Mouse (Mus musculus): ENCODE measurements at regions not wholly inside any gene's neighbourhood (a gene's known extent, or its start where the extent isn't known, plus 50 kb on each side); places are given as distances from the start of the nearest gene placed in this dataset.

DNA sequence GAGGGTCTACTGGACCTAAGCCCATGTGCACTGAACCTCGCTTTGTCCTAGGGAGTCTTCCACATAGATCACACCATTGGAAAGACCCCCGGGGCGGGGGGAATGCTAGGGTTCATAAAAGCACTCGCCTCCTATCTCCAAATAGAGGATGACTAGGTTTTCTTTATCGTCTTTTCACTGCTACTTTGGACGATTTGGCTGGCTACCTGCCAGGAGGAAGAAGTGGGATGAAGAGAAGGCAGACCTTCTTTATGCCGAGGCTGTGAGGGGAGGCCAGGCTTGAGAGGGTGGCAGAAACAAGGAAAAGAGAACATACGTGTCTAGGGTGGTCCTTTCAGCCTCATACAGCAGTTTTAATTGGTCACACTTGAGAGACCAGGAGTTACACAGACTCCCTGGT is 96.6 kb upstream of the Bcor start:
- TF ChIP-seq CTCF (IDR thresholded peaks at IDR 0.05; ENCODE audit: low read depth) (no peak), EP300 (IDR thresholded peaks at IDR 0.05; ENCODE audit: low read depth) (no peak)
